Mouse (Mus musculus) midbrain, embryonic 13.5 days (tissue): Measurements from ENCODE around the gene Galnt2. TPM values are rescaled to one million over a fixed set of nuclear protein-coding genes. Genes with fewer than 3 reads are reported as not detected.
A peak's percentile ranks its signal among the peaks of the same experiment; 100 is the strongest.

Experiments
- ATAC-seq: fragments of 200-750 bp; cut with Nextera tagmentation; 2 replicates; pipeline ENCODE4 v1.8.0; 2017; ENCODE audit warnings: mild to moderate bottlenecking, moderate TSS enrichment, moderate library complexity
- H3K27ac ChIP-seq: fragments of 300-500 bp; sonication (generic); 2 replicates; pipeline ENCODE4 v1.5.1; 2015; ENCODE audit warnings: inconsistent platforms, mild to moderate bottlenecking, moderate library complexity
- H3K27me3 ChIP-seq: fragments of 300-500 bp; sonication (generic); 2 replicates; pipeline ENCODE4 v1.6.1; 2015; ENCODE audit warnings: mild to moderate bottlenecking, inconsistent platforms
- H3K36me3 ChIP-seq: fragments of 300-500 bp; sonication (generic); 2 replicates; pipeline ENCODE4 v1.6.1; 2015; ENCODE audit warnings: mild to moderate bottlenecking, inconsistent platforms
- H3K4me1 ChIP-seq: fragments of 300-500 bp; sonication (generic); replicated peaks from 2 replicates; pipeline ENCODE4 v1.6.1; 2015; ENCODE audit warnings: inconsistent platforms
- H3K4me2 ChIP-seq: fragments of 300-500 bp; sonication (generic); replicated peaks from 2 replicates; pipeline ENCODE4 v1.6.1; 2015; ENCODE audit warnings: moderate library complexity, mild to moderate bottlenecking, inconsistent platforms
- H3K4me3 ChIP-seq: fragments of 300-500 bp; sonication (generic); replicated peaks from 2 replicates; pipeline ENCODE4 v1.5.1; 2015; ENCODE audit warnings: mild to moderate bottlenecking, inconsistent platforms
- H3K9ac ChIP-seq: fragments of 300-500 bp; sonication (generic); replicated peaks from 2 replicates; pipeline ENCODE4 v1.6.1; 2015; ENCODE audit warnings: mild to moderate bottlenecking, inconsistent platforms
- H3K9me3 ChIP-seq: fragments of 300-500 bp; sonication (generic); 2 replicates; pipeline ENCODE4 v1.6.1; 2016; ENCODE audit warnings: mild to moderate bottlenecking, inconsistent platforms
- WGBS: fragments of 180-500 bp; shearing (Covaris S2); methylation state at CpG from one replicate; pipeline ENCODE4 v1.1.7; 2015; 5-methylcytosine and 5-hydroxymethylcytosine counted together
- polyA plus RNA-seq: library from polyadenylated mRNA; unstranded; fragments of >200 nt; fragmentation: Nextera tagmentation; extraction: Ambion mirVana; gene quantifications from 2 replicates; pipeline ENCODE4 v1.2.1, GENCODE M21; 2015

Gene Galnt2
- polyA plus RNA-seq, 1 experiment from 2014 or later: 53.5 TPM

GRCm38 (mm10) chr8:124273606-124274218, 42.5 kb downstream of the Galnt2 start:
- no peak for ATAC-seq
- Histone ChIP-seq H3K9ac (no peak overlapping the region), H3K4me3 (no peak overlapping the region), H3K4me1 (peaks cover 61% of the 10 kb centered on the region), H3K27ac (peak overlapping the region; percentile 45; the same call in 1 of the 2 replicates), H3K36me3 (peaks cover 6% of the 10 kb centered on the region; the same call in 1 of the 2 replicates), H3K27me3 (no peaks in the 10 kb centered on the region), H3K9me3 (no peaks in the 10 kb centered on the region), H3K4me2 (no peak overlapping the region)
- 68% methylated on average over 8 of the region's 8 CpGs for WGBS

GRCm38 (mm10) chr8:124274441-124275120, 43.4 kb downstream of the Galnt2 start:
- 53% methylated on average over 10 of the region's 10 CpGs for WGBS
- Histone ChIP-seq H3K27ac (0 out of 2 replicates have a peak overlapping the region, but pooled peaks have one; percentile 45), H3K4me1 (peaks cover 67% of the 10 kb centered on the region), H3K9ac (no peak overlapping the region), H3K27me3 (no peaks in the 10 kb centered on the region), H3K4me3 (no peak overlapping the region), H3K9me3 (no peaks in the 10 kb centered on the region), H3K36me3 (peaks cover 6% of the 10 kb centered on the region; the same call in 1 of the 2 replicates), H3K4me2 (no peak overlapping the region)
- no peak for ATAC-seq

GRCm38 (mm10) chr8:124275377-124276071, 44.3 kb downstream of the Galnt2 start:
- peaks cover 60% of the 10 kb centered on the region for H3K4me1 ChIP-seq
- no peak overlapping the region for H3K4me3 ChIP-seq
- H3K27ac ChIP-seq: no peak overlapping the region
- no peak overlapping the region for H3K4me2 ChIP-seq
- WGBS: 93% methylated on average over 10 of the region's 10 CpGs
- H3K9me3 ChIP-seq: no peaks in the 10 kb centered on the region
- no peak overlapping the region for H3K9ac ChIP-seq
- no peak for ATAC-seq
- H3K27me3 ChIP-seq: no peaks in the 10 kb centered on the region
- H3K36me3 ChIP-seq: peaks cover 6% of the 10 kb centered on the region; the same call in 1 of the 2 replicates

- no peak overlapping the region for H3K9ac ChIP-seq
- H3K9me3 ChIP-seq: no peaks in the 10 kb centered on the region
- H3K27me3 ChIP-seq: no peaks in the 10 kb centered on the region
- peaks cover 79% of the 10 kb centered on the region for H3K4me1 ChIP-seq
- peak overlapping the region; percentile 52; the same call in 1 of the 2 replicates for H3K27ac ChIP-seq
- peaks cover 6% of the 10 kb centered on the region; the same call in 1 of the 2 replicates for H3K36me3 ChIP-seq
- ATAC-seq: no peak
- 73% methylated on average over 24 of the region's 24 CpGs for WGBS
- H3K4me2 ChIP-seq: no peak overlapping the region
- no peak overlapping the region for H3K4me3 ChIP-seq
Observed at GRCm38 (mm10) chr8:124277951-124278910, 47.0 kb downstream of the Galnt2 start.

GRCm38 (mm10) chr8:124278956-124279689, 47.9 kb downstream of the Galnt2 start:
- Histone ChIP-seq H3K4me3 (no peak overlapping the region), H3K9ac (no peak overlapping the region), H3K27ac (no peak overlapping the region), H3K27me3 (no peaks in the 10 kb centered on the region), H3K9me3 (no peaks in the 10 kb centered on the region), H3K4me2 (no peak overlapping the region), H3K4me1 (peaks cover 79% of the 10 kb centered on the region), H3K36me3 (peaks cover 6% of the 10 kb centered on the region; the same call in 1 of the 2 replicates)
- no peak for ATAC-seq
- 92% methylated on average over 7 of the region's 7 CpGs for WGBS

- Histone ChIP-seq H3K36me3 (peaks cover 6% of the 10 kb centered on the region; the same call in 1 of the 2 replicates), H3K4me3 (no peak overlapping the region), H3K27ac (no peak overlapping the region), H3K4me1 (peaks cover 79% of the 10 kb centered on the region), H3K27me3 (no peaks in the 10 kb centered on the region), H3K4me2 (no peak overlapping the region), H3K9me3 (no peaks in the 10 kb centered on the region), H3K9ac (no peak overlapping the region)
- 99% methylated on average over 5 of the region's 5 CpGs for WGBS
- no peak for ATAC-seq
Observed at GRCm38 (mm10) chr8:124279690-124279985, 48.4 kb downstream of the Galnt2 start.

GRCm38 (mm10) chr8:124281700-124282541, 50.7 kb downstream of the Galnt2 start:
- H3K9ac ChIP-seq: no peak overlapping the region
- no peak overlapping the region for H3K4me2 ChIP-seq
- no peaks in the 10 kb centered on the region for H3K27me3 ChIP-seq
- WGBS: 67% methylated on average over 11 of the region's 11 CpGs
- peaks cover 92% of the 10 kb centered on the region for H3K4me1 ChIP-seq
- no peaks in the 10 kb centered on the region for H3K36me3 ChIP-seq
- peak overlapping the region; percentile 91 for H3K27ac ChIP-seq
- no peaks in the 10 kb centered on the region for H3K9me3 ChIP-seq
- ATAC-seq: no peak
- H3K4me3 ChIP-seq: no peak overlapping the region

DNA sequence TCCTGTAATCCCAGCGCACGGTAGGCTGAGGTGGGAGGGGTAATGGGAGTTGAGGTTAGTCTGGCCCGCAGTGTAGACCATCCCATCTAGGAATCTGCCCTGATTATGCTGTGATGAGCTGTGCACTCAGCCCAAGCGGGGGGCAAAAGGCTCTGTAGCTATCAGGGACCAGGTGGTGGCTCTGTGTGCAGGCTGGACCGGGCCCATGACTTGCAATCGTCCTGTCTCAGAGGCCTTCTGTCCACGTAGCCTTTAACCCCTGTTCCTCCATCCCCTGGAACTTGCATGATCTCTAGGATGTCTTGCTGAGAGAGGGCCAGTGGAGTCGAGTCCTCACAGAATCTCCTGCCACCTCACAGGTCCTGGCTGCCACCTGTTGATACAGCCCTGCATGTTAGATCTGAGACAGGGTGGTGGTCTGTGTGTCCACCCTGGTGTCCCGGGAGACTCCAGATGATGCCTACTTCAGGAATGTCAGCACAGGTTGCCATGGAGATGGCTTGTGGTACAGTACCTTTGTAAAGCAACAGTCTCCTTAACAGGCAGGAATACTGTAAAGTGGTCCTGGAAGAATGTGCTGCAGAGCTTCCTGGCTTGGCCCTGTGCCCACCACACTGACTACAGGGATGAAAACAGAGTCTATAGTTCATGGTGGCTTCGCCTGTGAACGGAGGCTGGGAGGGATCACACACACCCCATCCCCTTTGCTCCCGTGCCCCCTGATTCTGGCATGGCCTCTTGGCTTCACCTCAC, 51.9 kb downstream of the Galnt2 start:
- Histone ChIP-seq H3K4me2 (no peak overlapping the region), H3K27ac (peak overlapping the region; percentile 91), H3K36me3 (no peaks in the 10 kb centered on the region), H3K9me3 (no peaks in the 10 kb centered on the region), H3K4me1 (peaks cover 88% of the 10 kb centered on the region), H3K27me3 (no peaks in the 10 kb centered on the region), H3K4me3 (no peak overlapping the region), H3K9ac (peak overlapping the region; percentile 40)
- ATAC-seq: no peak
- 65% methylated on average over 12 of the region's 12 CpGs for WGBS

DNA sequence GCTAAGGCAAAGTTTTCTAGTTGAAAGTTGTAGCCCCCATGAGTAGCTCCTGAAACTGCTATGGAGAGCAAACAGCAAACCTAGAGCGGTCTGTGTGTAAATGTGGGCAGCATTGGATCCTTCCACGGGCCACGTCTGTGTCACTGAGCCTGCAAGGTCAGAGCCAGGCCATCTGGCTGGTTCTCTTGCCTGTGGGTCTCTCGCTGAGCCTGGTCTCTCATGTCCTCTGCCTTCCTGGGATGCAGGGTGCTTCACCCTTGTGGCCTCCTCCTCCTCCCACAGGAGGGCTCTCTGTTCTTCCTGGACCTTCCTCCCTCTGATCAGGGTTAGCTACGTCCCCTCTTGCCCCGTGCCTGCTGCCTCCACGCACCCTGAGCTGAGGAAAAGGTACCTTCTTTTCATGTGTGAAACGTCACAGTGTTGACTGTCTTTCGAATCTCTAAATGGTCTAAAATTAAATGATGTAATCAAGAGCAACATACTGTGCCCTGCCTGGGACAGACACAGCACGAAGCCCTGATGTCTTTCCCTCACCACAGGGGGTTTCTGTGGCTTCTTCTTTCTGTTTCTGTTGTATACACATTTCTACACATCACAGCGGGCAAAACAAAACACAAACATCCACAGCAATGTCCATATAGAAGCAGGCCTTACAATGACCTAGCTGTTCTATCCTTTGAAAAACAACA, 52.6 kb downstream of the Galnt2 start:
- H3K4me2 ChIP-seq: peak overlapping the region; percentile 19; the same call in 1 of the 2 replicates
- H3K4me1 ChIP-seq: peaks cover 82% of the 10 kb centered on the region
- no peaks in the 10 kb centered on the region for H3K36me3 ChIP-seq
- H3K27me3 ChIP-seq: no peaks in the 10 kb centered on the region
- no peaks in the 10 kb centered on the region for H3K9me3 ChIP-seq
- WGBS: 22% methylated on average over 11 of the region's 11 CpGs
- peak overlapping the region; percentile 40; the same call in 1 of the 2 replicates for H3K9ac ChIP-seq
- ATAC-seq: peak; percentile 2; the same call in 1 of the 2 replicates
- H3K27ac ChIP-seq: peak overlapping the region; percentile 91
- H3K4me3 ChIP-seq: no peak overlapping the region
